Mouse (Mus musculus) cerebellum, adult 11-12 months (tissue): ENCODE data around the gene Mturn.

Experiments used
- DNase-seq: peaks from one replicate; pipeline ENCODE4 v3.0.0; 2022

Mturn gene

GRCm38 (mm10) chr6:54680891-54681745, at the start of gene Mturn:
TSS of gene Mturn (plus strand) at chr6:54681624.
- peak; percentile 96 for DNase-seq

GRCm38 (mm10) chr6:54639877-54640276, 41.5 kb upstream of the Mturn start:
- DNase-seq, result no peak

DNA sequence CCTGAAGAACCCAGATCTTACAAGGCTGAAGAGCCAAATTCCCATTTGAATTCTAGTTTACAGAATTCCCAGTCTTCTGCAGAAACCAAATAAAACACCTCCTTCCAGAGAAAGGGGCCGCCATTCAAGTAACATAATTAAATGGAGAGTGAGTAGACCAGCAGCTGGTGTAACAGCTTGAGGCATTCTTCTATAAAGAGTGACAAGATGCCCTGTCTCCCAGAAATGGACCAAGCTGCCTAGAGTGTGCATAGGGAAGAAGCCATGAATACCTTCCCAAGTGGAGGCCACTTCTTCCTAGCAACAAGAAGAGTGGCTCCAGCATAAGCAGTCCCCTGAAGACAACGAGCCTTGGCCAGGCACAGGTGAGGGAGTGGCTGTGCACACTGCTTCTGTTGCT, 39.5 kb upstream of the Mturn start:
- no peak for DNase-seq

- DNase-seq, result no peak
Observed at GRCm38 (mm10) chr6:54643181-54643580, 38.2 kb upstream of the Mturn start.

DNA sequence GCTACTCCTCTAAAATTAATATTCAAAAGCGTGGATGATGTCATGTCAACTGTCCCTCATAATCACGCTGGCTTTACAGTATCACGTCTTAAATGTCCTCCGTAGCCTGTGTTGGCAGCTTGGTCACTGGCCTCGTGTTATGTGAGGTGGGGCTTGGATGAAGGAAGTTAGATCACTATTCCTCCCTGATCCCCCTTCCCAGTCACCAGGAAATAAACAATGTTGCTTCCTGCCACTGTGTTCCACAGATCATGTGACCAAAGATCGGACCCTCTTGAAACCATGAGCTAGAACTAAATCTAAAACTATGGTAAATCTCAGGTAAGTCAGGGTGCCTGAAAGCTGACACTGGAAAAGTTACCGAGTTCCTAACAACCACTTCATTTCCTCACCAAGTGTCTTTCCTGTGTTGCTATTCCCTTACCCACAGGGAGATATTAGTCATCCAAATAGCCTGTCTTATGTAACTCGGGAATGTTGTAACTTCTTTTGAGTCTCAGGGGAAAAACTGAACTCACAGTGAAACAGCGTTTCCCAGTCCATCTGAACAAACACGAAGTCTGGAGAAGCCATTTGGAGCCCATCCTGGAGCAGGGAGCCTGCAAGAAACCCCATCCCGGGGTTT, 25.8 kb upstream of the Mturn start:
- DNase-seq, result no peak

GRCm38 (mm10) chr6:54657861-54658260, 23.6 kb upstream of the Mturn start:
- DNase-seq, result no peak

GRCm38 (mm10) chr6:54669868-54670267, 11.6 kb upstream of the Mturn start:
- DNase-seq, result no peak

DNA sequence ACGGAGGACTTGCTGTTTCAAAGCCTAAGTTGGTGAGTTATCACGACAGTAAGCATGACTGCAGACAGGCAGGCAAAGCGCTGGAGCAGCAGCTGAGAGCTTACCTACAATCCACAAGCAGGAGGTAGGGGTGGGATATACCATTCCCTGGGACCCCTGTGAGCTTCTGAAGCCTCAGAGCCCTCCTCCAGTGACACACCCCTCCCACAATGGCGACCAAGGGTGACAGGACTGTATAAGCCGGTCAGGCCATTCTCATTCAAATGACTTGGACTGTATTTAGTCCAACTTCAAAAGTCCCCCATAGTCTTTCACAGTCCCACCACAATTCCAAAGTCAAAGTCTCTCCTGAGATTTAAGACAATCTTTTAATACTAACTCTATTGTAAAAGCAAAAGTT, 8.5 kb upstream of the Mturn start:
- no peak for DNase-seq

GRCm38 (mm10) chr6:54679686-54680085, 1.7 kb upstream of the Mturn start:
- no peak for DNase-seq

DNA sequence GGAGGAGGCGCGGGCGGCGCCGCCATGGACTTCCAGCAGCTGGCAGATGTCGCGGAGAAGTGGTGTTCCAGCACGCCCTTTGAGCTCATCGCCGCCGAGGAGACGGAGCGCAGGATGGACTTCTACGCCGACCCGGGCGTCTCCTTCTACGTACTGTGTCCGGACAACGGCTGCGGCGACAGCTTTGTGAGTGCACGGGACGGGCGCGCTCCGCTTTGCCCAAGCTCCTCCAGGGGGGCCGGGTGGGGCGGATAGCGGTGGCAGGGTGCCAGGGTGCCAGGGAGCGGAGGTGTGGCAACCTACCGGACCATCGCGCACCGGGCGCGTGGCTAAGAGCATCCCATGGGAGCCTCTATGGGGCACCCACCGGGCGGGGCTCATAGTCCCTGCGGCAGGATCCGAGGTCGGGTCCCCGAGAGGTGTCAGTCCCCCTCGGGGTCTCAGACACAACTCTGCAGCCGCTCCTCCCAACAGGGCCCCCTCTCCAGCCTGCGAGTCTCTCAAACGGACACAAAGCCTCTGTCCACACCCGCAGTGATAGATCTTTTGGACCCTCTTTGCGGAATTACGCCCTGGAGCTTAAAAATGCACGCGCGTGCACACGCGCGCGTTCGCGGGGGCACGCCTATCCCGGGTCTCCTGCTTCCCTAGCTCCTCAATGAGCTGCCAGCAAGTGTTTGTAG, 463 bp downstream of the Mturn start:
- DNase-seq, result no peak

- no peak for DNase-seq
Observed at GRCm38 (mm10) chr6:54684085-54684484, 2.7 kb downstream of the Mturn start.

GRCm38 (mm10) chr6:54685103-54685502, 3.7 kb downstream of the Mturn start:
- DNase-seq, result no peak

DNA sequence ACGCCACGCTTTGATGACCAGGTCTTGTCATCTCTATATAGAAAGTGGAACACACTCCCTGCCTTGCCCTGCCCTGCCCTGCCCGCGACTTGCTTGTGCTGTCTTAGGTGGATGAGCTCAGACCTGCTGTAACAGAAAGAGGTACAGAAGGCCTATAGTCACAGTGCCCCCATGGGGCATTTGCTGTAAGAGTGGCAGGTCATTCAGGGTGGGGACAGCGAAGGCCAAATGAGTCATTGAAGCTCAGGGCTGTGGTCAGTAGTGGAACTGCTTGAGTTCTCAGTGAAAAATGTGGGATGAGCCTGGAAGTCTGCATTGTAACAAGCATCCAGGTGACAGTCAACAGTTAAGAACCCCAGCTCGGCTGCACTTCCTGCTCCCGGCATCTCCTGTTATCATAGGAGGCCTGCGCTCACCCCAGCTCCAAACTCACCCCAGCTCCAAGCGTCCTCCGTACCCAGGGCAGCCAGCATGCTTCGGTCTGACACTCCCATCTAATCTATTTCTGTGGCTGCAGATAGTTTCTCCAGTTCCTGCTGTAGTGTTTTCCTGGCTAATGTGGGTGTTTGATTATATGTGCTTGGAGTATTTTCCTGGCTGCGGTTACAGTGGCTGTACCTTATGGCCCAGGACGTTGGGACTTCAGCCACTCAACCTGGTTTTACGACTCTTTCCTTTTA, 4.4 kb downstream of the Mturn start:
- no peak for DNase-seq

DNA sequence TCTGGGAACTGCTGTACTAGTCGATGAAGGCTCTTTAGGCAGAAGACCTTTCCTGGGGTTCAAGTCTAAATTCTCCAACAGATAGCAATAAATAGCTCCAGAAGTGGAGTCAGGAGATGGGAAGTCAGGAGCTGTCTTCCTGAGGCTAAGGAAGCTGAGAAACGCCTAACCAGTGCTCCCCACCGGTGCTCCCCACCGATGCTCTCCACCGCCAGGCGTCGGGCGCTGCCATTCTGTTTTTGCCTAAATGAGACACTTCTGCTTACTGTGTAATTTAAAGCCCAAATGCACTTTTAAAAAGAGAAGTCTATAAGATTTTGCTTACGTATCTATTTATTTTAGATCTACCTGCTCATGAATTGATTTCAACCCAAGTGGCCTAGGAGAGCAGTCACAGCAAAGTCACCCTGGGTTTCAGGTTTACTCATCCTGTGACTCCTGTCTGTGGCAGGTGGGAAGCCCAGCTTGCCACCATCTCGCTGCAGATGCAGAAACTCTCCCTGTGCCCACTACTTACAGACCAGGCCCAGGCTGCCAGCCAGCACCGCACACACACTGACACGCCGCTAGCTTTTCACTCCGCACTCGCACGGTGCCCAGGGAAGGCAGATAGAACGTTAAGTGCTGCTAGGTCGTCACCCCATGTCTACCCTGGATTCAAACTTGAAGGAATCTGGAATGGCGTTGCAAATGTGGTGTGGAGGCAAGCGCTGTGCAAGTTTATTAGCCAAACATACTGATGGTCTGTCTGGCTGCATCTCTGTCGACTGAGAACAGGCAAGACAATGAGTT, 5.7 kb downstream of the Mturn start:
- no peak for DNase-seq

DNA sequence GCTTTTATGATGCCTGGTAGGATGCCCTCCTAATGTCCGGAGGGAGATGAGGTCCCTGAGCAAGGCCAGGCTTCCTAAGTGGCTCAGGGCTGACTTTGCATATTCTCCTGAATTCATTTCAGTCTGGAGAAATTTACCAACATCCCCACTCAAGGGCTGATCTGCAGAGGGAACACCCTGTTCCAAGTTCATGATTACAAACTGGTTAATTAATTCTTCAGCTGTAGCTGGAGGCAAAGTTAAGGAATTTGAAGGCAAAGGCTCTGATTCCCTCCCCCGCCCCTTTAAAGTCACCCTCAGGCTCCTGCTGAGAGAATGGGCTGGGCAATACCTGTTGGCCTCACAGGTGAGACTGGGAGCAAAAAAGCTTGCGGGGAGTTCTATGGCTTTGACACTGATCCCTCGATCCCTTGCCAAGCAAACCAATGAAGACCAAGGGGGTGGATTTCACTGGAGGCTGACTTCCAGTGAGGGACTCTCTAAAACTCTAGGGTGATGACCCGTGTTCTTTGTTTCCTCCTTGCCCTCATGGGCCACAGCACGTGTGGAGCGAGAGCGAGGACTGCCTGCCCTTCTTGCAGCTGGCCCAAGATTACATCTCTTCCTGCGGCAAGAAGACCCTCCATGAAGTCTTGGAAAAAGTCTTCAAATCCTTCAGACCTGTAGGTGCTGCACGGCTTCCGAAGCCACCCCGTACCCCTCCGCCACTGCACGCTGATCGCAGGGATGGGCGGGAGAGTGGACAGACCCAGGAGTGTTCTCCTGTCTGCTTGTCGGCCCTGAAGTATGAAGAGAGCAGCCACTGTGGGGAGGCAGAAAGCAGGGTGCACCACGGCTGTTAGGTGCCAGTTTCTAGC, 7.3 kb downstream of the Mturn start:
- DNase-seq, result no peak

- DNase-seq, result no peak
Observed at GRCm38 (mm10) chr6:54689686-54690085, 8.3 kb downstream of the Mturn start.

DNA sequence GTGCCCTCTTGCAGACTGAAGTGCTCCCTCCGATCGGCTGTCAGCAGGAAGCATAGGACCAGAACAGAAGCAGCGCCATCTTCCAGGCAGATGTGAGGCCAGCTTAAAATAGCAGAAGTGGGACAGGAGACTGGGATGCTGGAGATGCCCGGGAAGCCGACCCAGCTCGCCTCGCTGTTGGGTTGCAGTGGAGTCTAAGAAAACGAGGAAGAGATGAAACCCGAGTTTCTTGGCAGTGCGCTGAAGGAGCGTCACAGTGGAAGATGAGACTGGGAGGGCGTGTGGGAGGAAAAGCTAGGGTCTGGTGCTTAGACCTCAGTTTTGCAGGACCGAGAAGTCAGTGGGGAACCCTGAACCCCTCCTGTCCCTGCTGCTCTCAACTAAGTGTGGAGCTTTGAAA, 9.4 kb downstream of the Mturn start:
- no peak for DNase-seq

GRCm38 (mm10) chr6:54691368-54692116, 10.1 kb downstream of the Mturn start:
- no peak for DNase-seq

- DNase-seq, result no peak
Observed at GRCm38 (mm10) chr6:54692201-54692600, 10.8 kb downstream of the Mturn start.

- DNase-seq, result no peak
Observed at GRCm38 (mm10) chr6:54693286-54693685, 11.9 kb downstream of the Mturn start.
